Mouse (Mus musculus) testis, adult 2 months (tissue): ENCODE results near the gene Gpr65.

Experiments used
- CTCF ChIP-seq: fragments of 200-500 bp; IDR thresholded peaks from 2 replicates; pipeline ENCODE4 v1.5.1; 2012; ENCODE audit warnings: low read depth, mild to moderate bottlenecking, inconsistent platforms, low read length, moderate library complexity; ENCODE audit not compliant: control insufficient read depth, insufficient read depth, insufficient replicate concordance
- POLR2A ChIP-seq: fragments of 200-500 bp; IDR thresholded peaks from 2 replicates; pipeline ENCODE4 v1.6.1; 2012; ENCODE audit warnings: low read depth, mild to moderate bottlenecking, inconsistent platforms, low read length, moderate library complexity; ENCODE audit not compliant: control insufficient read depth

DNA sequence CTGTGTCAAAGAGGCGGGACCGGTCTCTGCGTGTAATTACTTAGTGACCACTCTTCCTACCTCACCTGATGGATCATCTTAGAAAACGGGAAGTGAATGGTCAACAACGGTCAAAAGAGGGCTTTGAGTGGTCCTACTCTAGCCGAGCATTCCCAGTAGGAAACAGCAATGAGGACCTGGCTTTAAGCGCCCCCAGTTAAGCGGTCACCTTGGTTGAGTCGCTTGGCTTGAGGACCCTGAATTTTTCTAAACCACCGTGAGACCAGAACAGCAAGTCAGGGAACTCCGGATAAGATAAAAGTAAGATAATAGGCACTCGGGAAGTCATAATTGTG, 8.9 kb upstream of the Gpr65 start:
- TF ChIP-seq CTCF (no peak), POLR2A (no peak)
